Mouse (Mus musculus) left cerebral cortex, adult 18-20 months (tissue): Measurements from ENCODE around the gene Stx5a. TPM values are rescaled to one million over a fixed set of nuclear protein-coding genes. Genes with fewer than 3 reads are reported as not detected.

Experiments used
- DNase-seq, 2 experiments: peaks; one replicate each; pipeline ENCODE4 v3.0.0; 2021 to 2022; ENCODE audit warnings: low spot score in 2 of 2, mixed read lengths in 1 of 2
- long read RNA-seq, 2 experiments: library from polyadenylated mRNA; stranded (forward); transcript quantifications; one replicate each; pipeline ENCODE4 v2.0.0; 2021
- total RNA-seq, 2 experiments: library from RNA; stranded (reverse); gene quantifications; 2 replicates each; pipeline ENCODE4 v1.2.3; 2021

The Stx5a gene
- total RNA-seq, result 10 to 100 TPM; 70.1 to 72.7 TPM
- long read RNA-seq, experiment 1, transcript Stx5a-202 (10 exons, 2,112 nt), result minor isoform, 16 of 76 reads
- long read RNA-seq, experiment 1, transcript Stx5a-213 (11 exons, 2,251 nt), result major isoform, 28 of 76 reads
- long read RNA-seq, experiment 1, transcript Stx5a-209 (1 exons, 3,015 nt), result minor isoform, 5 of 76 reads
- long read RNA-seq, experiment 1, partial matches to known transcripts, result 10 of 76 reads
- long read RNA-seq, experiment 1, other reads (novel, unspliced or antisense), result 15 of 76 reads
- long read RNA-seq, experiment 2, transcript Stx5a-202 (10 exons, 2,112 nt), result minor isoform, 10 of 48 reads
- long read RNA-seq, experiment 2, transcript Stx5a-213 (11 exons, 2,251 nt), result major isoform, 17 of 48 reads
- long read RNA-seq, experiment 2, partial matches to known transcripts, result 7 of 48 reads
- long read RNA-seq, experiment 2, other reads (novel, unspliced or antisense), result 7 of 48 reads

- peak; percentile 89 to 95 for DNase-seq
Measured at GRCm38 (mm10) chr19:8741243-8741869, at the start of gene Stx5a. TSS of gene Stx5a (plus strand) at chr19:8741413.

DNA sequence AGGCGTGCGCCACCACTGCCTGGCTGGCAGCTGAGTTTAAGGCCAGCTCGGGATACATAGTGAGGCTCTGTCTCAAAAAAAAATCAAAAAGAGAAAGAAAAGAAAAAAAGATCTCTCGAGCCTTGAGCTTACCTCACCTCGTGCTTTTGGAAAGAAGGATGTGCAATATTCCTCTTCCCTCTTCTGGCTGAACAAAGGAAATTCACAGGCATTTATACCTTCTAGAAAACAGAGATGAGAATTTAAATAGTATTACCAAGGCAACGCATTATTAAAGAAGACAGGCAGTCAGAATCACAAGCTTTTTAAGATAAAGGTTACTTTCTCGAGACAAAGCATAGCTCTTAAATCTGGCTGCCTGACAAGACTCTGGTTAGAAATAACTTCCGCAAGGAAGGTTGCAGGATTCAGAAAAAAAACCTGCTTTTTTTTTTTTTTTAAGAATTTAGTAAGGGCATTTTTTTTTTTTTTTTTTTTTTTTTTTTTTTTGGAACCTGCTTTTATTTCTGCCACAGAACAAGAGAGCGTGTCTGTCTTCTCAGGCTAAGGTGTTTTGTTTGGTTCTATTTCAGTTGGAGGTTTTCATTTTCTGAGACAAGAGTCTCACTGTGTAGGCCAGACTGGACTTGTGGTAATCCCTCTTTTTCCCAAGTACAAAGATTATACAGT is 49.2 kb upstream of the Stx5a start:
- DNase-seq, result no peak

- DNase-seq, result no peak
Measured at GRCm38 (mm10) chr19:8692740-8693139, 48.5 kb upstream of the Stx5a start.

- no peak for DNase-seq
Measured at GRCm38 (mm10) chr19:8695330-8695729, 45.9 kb upstream of the Stx5a start.

- no peak for DNase-seq
Measured at GRCm38 (mm10) chr19:8699652-8700051, 41.6 kb upstream of the Stx5a start.

DNA sequence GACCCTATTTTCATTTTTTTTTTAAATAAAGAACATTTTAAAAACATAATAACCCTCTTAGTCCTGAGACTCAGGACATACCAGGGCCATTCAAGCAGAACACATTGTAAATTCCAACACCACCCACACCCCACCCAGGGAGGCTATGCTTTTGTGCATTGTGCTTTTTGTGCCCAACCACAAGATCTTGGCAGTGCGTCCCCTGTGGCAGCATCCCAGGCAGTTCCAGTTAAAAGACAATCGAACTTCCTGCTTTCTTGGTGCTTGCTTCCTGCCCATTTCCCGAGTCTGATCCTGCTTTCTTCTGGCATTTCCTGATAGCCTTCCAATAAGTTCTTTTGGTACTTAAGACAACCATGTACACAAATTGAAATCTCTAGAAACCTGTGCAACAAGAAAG is 38.8 kb upstream of the Stx5a start:
- DNase-seq, result no peak

DNA sequence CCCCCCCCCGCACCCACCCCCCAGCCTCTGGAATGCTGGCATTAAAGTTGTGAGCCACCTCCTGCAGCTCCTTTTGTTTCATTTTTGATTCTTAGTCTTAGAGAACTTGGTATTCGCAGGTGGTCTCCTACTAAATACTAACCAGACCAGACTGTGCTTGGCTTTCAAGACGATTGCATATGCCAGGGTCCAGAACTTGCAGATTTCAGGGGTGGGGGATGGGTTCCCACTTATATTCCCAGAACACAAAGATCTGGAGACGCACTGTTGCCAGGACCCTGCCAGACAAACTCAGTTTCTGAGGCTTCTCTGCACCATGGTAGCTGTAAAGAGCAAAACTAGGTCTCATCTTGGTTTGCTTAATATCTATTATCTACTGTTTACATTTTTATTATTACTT is 37.6 kb upstream of the Stx5a start:
- no peak for DNase-seq

GRCm38 (mm10) chr19:8705026-8705708 is 36.0 kb upstream of the Stx5a start:
- no peak for DNase-seq

DNA sequence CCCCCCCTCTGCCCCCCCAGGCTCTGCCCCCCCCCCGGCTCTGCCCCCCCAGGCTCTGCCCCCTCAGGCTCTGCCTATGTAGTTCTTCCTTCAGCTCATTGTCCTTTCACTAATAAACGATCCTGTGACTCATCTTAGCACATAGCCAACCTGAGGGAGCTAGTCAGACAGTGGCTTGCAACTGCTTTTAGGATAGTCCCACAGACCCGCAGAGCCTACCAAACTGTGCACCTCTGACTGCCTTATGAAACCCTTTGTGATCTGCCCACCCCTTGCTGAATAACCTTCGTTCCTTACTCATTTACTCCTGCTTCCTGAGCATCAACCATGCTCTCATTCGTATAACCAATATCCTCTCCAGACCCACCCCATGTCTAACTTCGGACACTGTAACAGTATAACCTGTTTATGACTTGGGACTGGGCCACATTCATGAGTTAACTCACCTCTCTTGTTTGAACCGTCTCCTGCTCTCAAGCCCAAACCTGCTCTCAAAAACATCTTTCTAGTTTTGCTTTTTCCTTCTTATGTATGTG is 35.0 kb upstream of the Stx5a start:
- no peak for DNase-seq

DNA sequence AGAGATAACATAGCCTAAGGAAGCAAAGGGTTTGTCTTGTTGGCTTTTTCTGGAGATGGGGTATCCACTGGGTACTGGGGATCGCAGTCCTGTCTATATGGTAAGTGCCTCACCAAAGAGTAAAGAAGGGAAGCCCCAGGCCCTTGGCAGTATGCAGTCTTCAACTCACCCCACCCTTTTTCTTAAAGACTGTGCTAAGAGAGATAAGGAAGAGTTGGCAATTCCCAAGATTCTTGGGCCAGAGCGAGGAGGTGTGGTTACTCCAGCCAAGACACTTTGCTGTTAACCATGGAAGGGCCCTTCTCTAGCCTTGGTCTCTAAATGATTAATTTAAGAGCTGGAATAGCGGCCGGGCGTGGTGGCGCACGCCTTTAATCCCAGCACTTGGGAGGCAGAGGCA is 34.3 kb upstream of the Stx5a start:
- no peak for DNase-seq

DNA sequence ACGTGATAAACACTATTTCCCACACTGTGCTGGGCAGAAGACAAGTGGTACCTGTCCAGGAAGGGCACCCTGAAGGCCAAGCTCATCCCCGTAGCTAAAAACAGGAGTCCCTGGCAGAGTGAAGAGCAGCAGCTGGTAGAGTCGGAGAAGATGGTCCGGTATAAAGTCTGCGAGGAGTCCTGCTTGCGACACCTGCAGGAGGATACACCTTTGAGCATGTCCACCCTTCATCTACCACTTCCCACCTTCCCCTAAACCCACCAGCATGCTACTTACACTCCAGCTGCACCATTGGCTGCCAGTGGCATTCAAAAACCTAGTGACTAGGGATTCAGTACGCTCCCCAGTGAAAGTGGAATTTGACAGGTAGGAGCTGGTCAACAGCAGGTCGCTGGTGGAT is 32.3 kb upstream of the Stx5a start:
- no peak for DNase-seq

DNA sequence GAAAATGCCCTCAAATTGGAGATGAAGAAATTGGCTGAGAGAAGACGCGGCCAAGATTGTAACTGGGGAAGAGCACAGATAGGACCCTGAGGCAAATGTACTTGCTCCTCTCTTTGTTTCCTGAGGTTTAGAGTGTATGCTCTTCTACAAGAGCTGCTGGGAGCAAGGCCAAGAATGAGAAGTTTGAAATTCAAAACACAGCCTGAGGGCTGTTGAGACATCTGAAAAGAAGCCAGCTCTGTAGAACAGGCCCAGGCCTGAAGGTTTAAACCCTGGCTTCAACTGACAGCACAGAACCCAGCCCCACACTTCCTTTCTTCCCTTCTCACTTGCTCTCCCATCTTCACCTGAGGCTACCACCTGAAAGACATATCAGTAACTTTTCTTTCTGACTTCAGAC is 31.2 kb upstream of the Stx5a start:
- no peak for DNase-seq

GRCm38 (mm10) chr19:8711506-8711905 is 29.7 kb upstream of the Stx5a start:
- no peak for DNase-seq

DNA sequence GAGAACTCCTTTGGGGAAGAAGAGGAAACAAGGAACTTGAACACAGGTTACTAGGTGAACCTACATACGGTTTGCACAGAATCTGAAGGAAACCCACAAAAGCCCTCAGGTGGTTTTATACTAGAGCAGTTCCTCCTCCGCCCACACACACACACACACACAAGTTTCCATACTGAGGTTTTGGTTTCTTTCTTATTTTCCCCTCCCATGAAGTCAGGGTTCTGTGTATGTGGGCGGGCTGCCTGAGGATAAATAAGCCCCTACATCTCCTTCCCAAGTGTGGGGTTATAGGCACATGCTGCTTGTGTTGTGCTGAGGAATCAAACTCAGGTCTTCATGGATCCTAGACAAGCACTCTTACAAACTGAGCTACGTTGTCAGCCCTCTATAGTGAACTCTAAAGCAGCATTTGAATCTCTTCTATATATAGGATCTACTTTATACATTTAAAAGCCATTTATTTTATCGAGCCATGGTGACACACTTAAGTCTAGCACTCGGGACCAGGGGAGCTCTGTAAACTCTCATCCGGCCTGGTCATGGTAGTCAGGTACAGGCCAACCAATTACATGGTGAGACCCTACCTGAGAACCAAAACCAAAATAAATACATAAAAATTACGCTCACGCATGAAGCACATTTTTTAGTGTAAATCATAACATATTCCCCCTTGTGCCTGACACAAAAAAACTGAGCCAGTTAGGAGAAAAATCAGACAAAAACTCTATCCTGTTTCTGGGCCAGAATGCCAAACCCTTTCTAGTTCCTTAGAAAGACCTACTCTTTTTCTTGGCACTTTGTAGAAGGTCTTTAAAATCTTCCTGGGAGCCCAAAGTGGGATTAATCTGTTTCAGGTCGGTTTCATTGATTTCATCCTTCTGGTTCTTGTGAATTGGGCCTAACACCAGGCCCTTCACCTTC is 29.0 kb upstream of the Stx5a start:
- no peak for DNase-seq

- peak; percentile 55 to 59 for DNase-seq
Measured at GRCm38 (mm10) chr19:8712870-8713305, 28.3 kb upstream of the Stx5a start.

- DNase-seq, result peak; percentile 92 to 94
Measured at GRCm38 (mm10) chr19:8713306-8713996, 27.8 kb upstream of the Stx5a start.

DNA sequence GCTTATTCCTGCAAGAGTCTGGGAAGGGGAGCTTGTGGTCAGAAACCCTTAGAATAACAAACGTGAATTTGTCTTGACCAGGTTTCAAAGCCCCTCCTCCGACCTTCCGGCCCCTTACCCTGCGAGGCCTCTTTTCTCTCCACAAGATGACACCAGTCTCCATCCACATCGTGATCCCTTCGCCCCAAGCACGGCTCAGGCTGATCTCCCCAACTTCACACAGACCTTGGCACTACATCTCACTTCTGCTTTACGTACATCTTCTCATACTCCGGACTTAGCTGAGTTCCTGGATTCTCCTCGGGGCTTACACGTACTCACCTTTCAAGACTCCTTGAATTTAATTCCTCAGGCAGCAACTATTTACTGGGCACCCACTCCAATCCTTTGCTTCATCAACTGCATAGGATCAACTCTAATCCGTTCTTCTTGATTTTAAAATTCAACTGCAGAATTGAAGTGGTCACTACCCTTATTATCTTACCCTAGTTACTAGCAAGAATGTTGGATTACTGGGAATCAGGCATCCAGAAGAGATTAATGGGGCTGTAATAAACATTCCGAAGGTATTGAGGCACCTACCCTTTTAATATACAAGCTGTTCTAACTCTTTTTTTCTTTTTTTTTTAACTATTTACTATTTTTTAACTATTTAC is 27.1 kb upstream of the Stx5a start:
- DNase-seq, result no peak

GRCm38 (mm10) chr19:8714653-8715481 is 26.3 kb upstream of the Stx5a start:
- no peak for DNase-seq
